Mouse (Mus musculus) midbrain, embryonic 11.5 days (tissue): ENCODE measurements around the gene Atp1b1. TPM values are rescaled to one million over a fixed set of nuclear protein-coding genes. Genes with fewer than 3 reads are reported as not detected.

Experiments used
- ATAC-seq: fragments of 200-750 bp; cut with Nextera tagmentation; 2 replicates; pipeline ENCODE4 v1.8.0; 2017; ENCODE audit warnings: moderate TSS enrichment, moderate library complexity; ENCODE audit not compliant: low FRiP score
- DNase-seq: peaks from one replicate; pipeline ENCODE4 v3.0.0; 2015; ENCODE audit warnings: low spot score; ENCODE audit errors: missing footprints
- H3K27ac ChIP-seq: fragments of 300-500 bp; sonication (generic); 2 replicates; pipeline ENCODE4 v1.5.1; 2014; ENCODE audit warnings: low read depth, low read length
- H3K27me3 ChIP-seq: fragments of 300-500 bp; sonication (generic); 2 replicates; pipeline ENCODE4 v1.6.1; 2014; ENCODE audit warnings: mild to moderate bottlenecking, low read length, moderate library complexity, mixed read lengths; ENCODE audit not compliant: control insufficient read depth, insufficient read depth
- H3K36me3 ChIP-seq: fragments of 300-500 bp; sonication (generic); 2 replicates; pipeline ENCODE4 v1.6.1; 2014; ENCODE audit warnings: mild to moderate bottlenecking, low read length, moderate library complexity, mixed read lengths; ENCODE audit not compliant: control insufficient read depth, insufficient read depth
- H3K4me1 ChIP-seq: fragments of 300-500 bp; sonication (generic); 2 replicates; pipeline ENCODE4 v1.6.1; 2014; ENCODE audit warnings: low read length; ENCODE audit not compliant: control insufficient read depth, insufficient read depth
- H3K4me2 ChIP-seq: fragments of 300-500 bp; sonication (generic); 2 replicates; pipeline ENCODE4 v1.6.1; 2014; ENCODE audit warnings: mild to moderate bottlenecking, moderate library complexity
- H3K4me3 ChIP-seq: fragments of 300-500 bp; sonication (generic); 2 replicates; pipeline ENCODE4 v1.5.1; 2014; ENCODE audit warnings: low read depth, low read length
- H3K9ac ChIP-seq: fragments of 300-500 bp; sonication (generic); 2 replicates; pipeline ENCODE4 v1.6.1; 2014; ENCODE audit warnings: low read length
- H3K9me3 ChIP-seq: fragments of 300-500 bp; sonication (generic); 2 replicates; pipeline ENCODE4 v1.6.1; 2016; ENCODE audit warnings: low read length; ENCODE audit not compliant: control insufficient read depth
- WGBS: fragments of 180-500 bp; shearing (Covaris S2); extraction: QIAGEN DNeasy Blood & Tissue Kit; methylation state at CpG from one replicate; pipeline ENCODE4 v1.1.7; 2014; 5-methylcytosine and 5-hydroxymethylcytosine counted together
- polyA plus RNA-seq: library from polyadenylated mRNA; unstranded; fragments of >200 nt; fragmentation: Nextera tagmentation; extraction: Ambion mirVana; gene quantifications from 2 replicates; pipeline ENCODE4 v1.2.1, GENCODE M21; 2014

The Atp1b1 gene
- polyA plus RNA-seq, 1 experiment from 2014 or later = 35.5 TPM

- no peak for ATAC-seq
- Histone ChIP-seq H3K4me3 (no peak overlapping the region), H3K9me3 (no peaks in the 10 kb centered on the region), H3K36me3 (no peaks in the 10 kb centered on the region), H3K9ac (no peak overlapping the region), H3K27ac (no peak overlapping the region), H3K4me2 (no peak overlapping the region), H3K4me1 (no peaks in the 10 kb centered on the region), H3K27me3 (no peaks in the 10 kb centered on the region)
- DNase-seq = no peak
Observed at GRCm38 (mm10) chr1:164483728-164484127, 25.6 kb upstream of the Atp1b1 start.

GRCm38 (mm10) chr1:164482833-164483232, 24.7 kb upstream of the Atp1b1 start:
- WGBS = 86% methylated on average over 3 of the region's 3 CpGs
- H3K27me3 ChIP-seq = no peaks in the 10 kb centered on the region
- H3K9me3 ChIP-seq = no peaks in the 10 kb centered on the region
- no peak overlapping the region for H3K4me2 ChIP-seq
- H3K27ac ChIP-seq = no peak overlapping the region
- H3K36me3 ChIP-seq = no peaks in the 10 kb centered on the region
- no peak overlapping the region for H3K9ac ChIP-seq
- ATAC-seq (no peak), DNase-seq (no peak)
- no peaks in the 10 kb centered on the region for H3K4me1 ChIP-seq
- H3K4me3 ChIP-seq = no peak overlapping the region

- Histone ChIP-seq H3K4me3 (no peak overlapping the region), H3K27ac (no peak overlapping the region), H3K9me3 (no peaks in the 10 kb centered on the region), H3K4me2 (no peak overlapping the region), H3K36me3 (no peaks in the 10 kb centered on the region), H3K4me1 (no peaks in the 10 kb centered on the region), H3K9ac (no peak overlapping the region), H3K27me3 (no peaks in the 10 kb centered on the region)
- ATAC-seq (no peak), DNase-seq (no peak)
- 47% methylated on average over 9 of the region's 9 CpGs for WGBS
Observed at GRCm38 (mm10) chr1:164481645-164482354, 23.6 kb upstream of the Atp1b1 start.

- no peak for DNase-seq
- Histone ChIP-seq H3K9ac (no peak overlapping the region), H3K36me3 (no peaks in the 10 kb centered on the region), H3K4me1 (no peaks in the 10 kb centered on the region), H3K27ac (no peak overlapping the region), H3K27me3 (no peaks in the 10 kb centered on the region), H3K4me3 (no peak overlapping the region), H3K4me2 (no peak overlapping the region), H3K9me3 (no peaks in the 10 kb centered on the region)
- WGBS = 92% methylated on average over 5 of the region's 5 CpGs
- ATAC-seq = no peak
Observed at GRCm38 (mm10) chr1:164480755-164481644, 22.8 kb upstream of the Atp1b1 start.

- no peak overlapping the region for H3K4me3 ChIP-seq
- no peak overlapping the region for H3K27ac ChIP-seq
- no peaks in the 10 kb centered on the region for H3K36me3 ChIP-seq
- H3K9ac ChIP-seq = no peak overlapping the region
- H3K9me3 ChIP-seq = no peaks in the 10 kb centered on the region
- ATAC-seq = no peak
- H3K4me2 ChIP-seq = no peak overlapping the region
- no peaks in the 10 kb centered on the region for H3K4me1 ChIP-seq
- no peaks in the 10 kb centered on the region for H3K27me3 ChIP-seq
- WGBS = 86% methylated on average over 4 of the region's 4 CpGs
- DNase-seq = no peak
Observed at GRCm38 (mm10) chr1:164475895-164476294, 17.7 kb upstream of the Atp1b1 start.

- H3K4me1 ChIP-seq = no peaks in the 10 kb centered on the region
- ATAC-seq = no peak
- WGBS = 78% methylated on average over 7 of the region's 7 CpGs
- no peak overlapping the region for H3K9ac ChIP-seq
- no peak overlapping the region for H3K4me3 ChIP-seq
- no peak overlapping the region for H3K4me2 ChIP-seq
- H3K27me3 ChIP-seq = no peaks in the 10 kb centered on the region
- DNase-seq = no peak
- H3K36me3 ChIP-seq = no peaks in the 10 kb centered on the region
- no peaks in the 10 kb centered on the region for H3K9me3 ChIP-seq
- no peak overlapping the region for H3K27ac ChIP-seq
Observed at GRCm38 (mm10) chr1:164474778-164475511, 16.8 kb upstream of the Atp1b1 start.

- no peak overlapping the region for H3K27ac ChIP-seq
- WGBS = 90% methylated on average over 6 of the region's 6 CpGs
- H3K4me1 ChIP-seq = no peaks in the 10 kb centered on the region
- ATAC-seq (no peak), DNase-seq (no peak)
- H3K4me2 ChIP-seq = no peak overlapping the region
- H3K9me3 ChIP-seq = no peaks in the 10 kb centered on the region
- H3K27me3 ChIP-seq = no peaks in the 10 kb centered on the region
- no peak overlapping the region for H3K9ac ChIP-seq
- no peak overlapping the region for H3K4me3 ChIP-seq
- H3K36me3 ChIP-seq = no peaks in the 10 kb centered on the region
Observed at GRCm38 (mm10) chr1:164474310-164474709, 16.2 kb upstream of the Atp1b1 start.

- 91% methylated on average over 7 of the region's 7 CpGs for WGBS
Observed at GRCm38 (mm10) chr1:164473398-164473797, 15.2 kb upstream of the Atp1b1 start.

GRCm38 (mm10) chr1:164471632-164472031, 13.5 kb upstream of the Atp1b1 start:
- Histone ChIP-seq H3K4me3 (no peak overlapping the region), H3K4me2 (no peak overlapping the region), H3K9ac (no peak overlapping the region), H3K27ac (no peak overlapping the region), H3K9me3 (no peaks in the 10 kb centered on the region), H3K27me3 (no peaks in the 10 kb centered on the region), H3K4me1 (no peaks in the 10 kb centered on the region), H3K36me3 (no peaks in the 10 kb centered on the region)
- ATAC-seq (no peak), DNase-seq (no peak)
- WGBS = 97% methylated on average over 5 of the region's 5 CpGs

More at GRCm38 (mm10) chr1:164473398-164473797, 15.2 kb upstream of the Atp1b1 start:
- Histone ChIP-seq H3K4me1 (no peaks in the 10 kb centered on the region), H3K9me3 (no peaks in the 10 kb centered on the region), H3K36me3 (no peaks in the 10 kb centered on the region), H3K27me3 (no peaks in the 10 kb centered on the region), H3K4me3 (no peak overlapping the region), H3K9ac (no peak overlapping the region), H3K27ac (no peak overlapping the region), H3K4me2 (no peak overlapping the region)
- DNase-seq = no peak
- no peak for ATAC-seq
